Mouse (Mus musculus) intestine, embryonic 15.5 days (tissue): ENCODE measurements around the gene Gm49378. TPM values are rescaled to one million over a fixed set of nuclear protein-coding genes. Genes with fewer than 3 reads are reported as not detected.

Experiments
- ATAC-seq: fragments of 200-750 bp; cut with Nextera tagmentation; 2 replicates; pipeline ENCODE4 v1.8.0; 2017; ENCODE audit warnings: moderate TSS enrichment, moderate library complexity
- H3K27ac ChIP-seq: fragments of 300-500 bp; sonication (generic); 2 replicates; pipeline ENCODE4 v1.5.1; 2015; ENCODE audit warnings: mild to moderate bottlenecking, inconsistent platforms
- H3K27me3 ChIP-seq: fragments of 300-500 bp; sonication (generic); replicated peaks from 2 replicates; pipeline ENCODE4 v1.6.1; 2015; ENCODE audit warnings: inconsistent platforms
- H3K36me3 ChIP-seq: fragments of 300-500 bp; sonication (generic); 2 replicates; pipeline ENCODE4 v1.6.1; 2015; ENCODE audit warnings: inconsistent platforms
- H3K4me1 ChIP-seq: fragments of 300-500 bp; sonication (generic); replicated peaks from 2 replicates; pipeline ENCODE4 v1.6.1; 2015; ENCODE audit warnings: inconsistent platforms
- H3K4me2 ChIP-seq: fragments of 300-500 bp; sonication (generic); replicated peaks from 2 replicates; pipeline ENCODE4 v1.6.1; 2015; ENCODE audit warnings: mild to moderate bottlenecking, inconsistent platforms
- H3K4me3 ChIP-seq: fragments of 300-500 bp; sonication (generic); replicated peaks from 2 replicates; pipeline ENCODE4 v1.5.1; 2015; ENCODE audit warnings: inconsistent platforms
- H3K9ac ChIP-seq: fragments of 300-500 bp; sonication (generic); 2 replicates; pipeline ENCODE4 v1.6.1; 2015; ENCODE audit warnings: inconsistent platforms
- H3K9me3 ChIP-seq: fragments of 300-500 bp; sonication (generic); 2 replicates; pipeline ENCODE4 v1.6.1; 2016; ENCODE audit warnings: inconsistent platforms
- WGBS: fragments of 180-500 bp; shearing (Covaris S2); methylation state at CpG from one replicate; pipeline ENCODE4 v1.1.7; 2015; 5-methylcytosine and 5-hydroxymethylcytosine counted together
- polyA plus RNA-seq: library from polyadenylated mRNA; unstranded; fragments of >200 nt; fragmentation: Nextera tagmentation; extraction: Ambion mirVana; gene quantifications from 2 replicates; pipeline ENCODE4 v1.2.1, GENCODE M21; 2015

Gene Gm49378
- polyA plus RNA-seq, 1 experiment from 2014 or later: 2.6 TPM

GRCm38 (mm10) chr14:55651528-55651927 is 13.8 kb upstream of the Gm49378 start:
- Histone ChIP-seq H3K4me1 (no peaks in the 10 kb centered on the region), H3K9ac (no peak overlapping the region), H3K27me3 (no peaks in the 10 kb centered on the region), H3K4me2 (no peak overlapping the region), H3K9me3 (no peaks in the 10 kb centered on the region), H3K27ac (no peak overlapping the region), H3K4me3 (no peak overlapping the region), H3K36me3 (no peaks in the 10 kb centered on the region)
- ATAC-seq: no peak
- 87% methylated on average over 7 of the region's 7 CpGs for WGBS

GRCm38 (mm10) chr14:55649884-55650283 is 12.2 kb upstream of the Gm49378 start, which contains the start of gene Tssk4:
Gene Tssk4 (plus strand): TSS chr14:55650184.
- Histone ChIP-seq H3K27me3 (no peaks in the 10 kb centered on the region), H3K9ac (no peak within 1 kb of the TSS), H3K36me3 (no peaks in the 10 kb centered on the region), H3K9me3 (no peaks in the 10 kb centered on the region), H3K4me3 (no peak within 1 kb of the TSS), H3K4me1 (peaks cover 5% of the 10 kb centered on the region; the same call in 1 of the 2 replicates), H3K4me2 (no peak within 1 kb of the TSS), H3K27ac (no peak within 1 kb of the TSS)
- ATAC-seq: no peak
- 95% methylated on average over 2 of the region's 2 CpGs for WGBS

- peak overlapping the region; percentile 97 for H3K27ac ChIP-seq
- ATAC-seq: no peak
- H3K36me3 ChIP-seq: peaks cover 15% of the 10 kb centered on the region
- peaks cover 16% of the 10 kb centered on the region for H3K4me1 ChIP-seq
- H3K4me2 ChIP-seq: peak overlapping the region; percentile 80
- H3K9me3 ChIP-seq: no peaks in the 10 kb centered on the region
- peak overlapping the region; percentile 99 for H3K9ac ChIP-seq
- no peaks in the 10 kb centered on the region for H3K27me3 ChIP-seq
- H3K4me3 ChIP-seq: peak overlapping the region; percentile 98
- 14% methylated on average over 17 of the region's 17 CpGs for WGBS
These were observed 6.7 kb upstream of the Gm49378 start for GRCm38 (mm10) chr14:55644261-55644888.

- peak within 1 kb of the TSS; percentile 99 for H3K9ac ChIP-seq
- peak within 1 kb of the TSS; percentile 80 for H3K4me2 ChIP-seq
- peaks cover 16% of the 10 kb centered on the region for H3K4me1 ChIP-seq
- peak; percentile 92 for ATAC-seq
- H3K36me3 ChIP-seq: peaks cover 21% of the 10 kb centered on the region
- no peaks in the 10 kb centered on the region for H3K27me3 ChIP-seq
- peak within 1 kb of the TSS; percentile 97 for H3K27ac ChIP-seq
- under 1% methylated on average over 89 of the region's 89 CpGs for WGBS
- H3K9me3 ChIP-seq: no peaks in the 10 kb centered on the region
- peak within 1 kb of the TSS; percentile 98 for H3K4me3 ChIP-seq
These were observed 5.6 kb upstream of the Gm49378 start, which contains the start of gene Tm9sf1 for GRCm38 (mm10) chr14:55643060-55643907. Gene Tm9sf1 (minus strand): TSS chr14:55643806.

DNA sequence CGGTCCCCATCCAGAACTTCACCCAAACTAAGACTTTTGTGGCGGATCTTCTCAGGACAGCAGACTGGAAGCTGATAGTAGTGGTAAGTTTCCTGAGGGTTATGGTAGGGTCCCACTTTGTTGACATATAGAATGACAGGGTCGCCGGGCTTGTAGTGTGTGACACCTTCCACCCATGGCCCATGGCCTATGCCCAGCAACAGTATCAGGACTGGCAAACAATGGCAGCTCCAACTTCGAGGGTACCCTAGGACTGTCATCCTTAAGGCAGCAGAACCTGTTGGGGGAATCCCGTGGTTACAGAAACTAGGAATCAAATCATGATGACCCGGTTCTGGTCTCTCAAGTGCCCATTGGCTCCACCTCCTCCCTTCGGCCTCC is 5.0 kb upstream of the Gm49378 start:
- WGBS: 18% methylated on average over 8 of the region's 8 CpGs
- Histone ChIP-seq H3K27me3 (no peaks in the 10 kb centered on the region), H3K4me2 (peak overlapping the region; percentile 80), H3K27ac (peak overlapping the region; percentile 97), H3K4me1 (peaks cover 16% of the 10 kb centered on the region), H3K36me3 (peaks cover 26% of the 10 kb centered on the region), H3K9me3 (no peaks in the 10 kb centered on the region), H3K4me3 (peak overlapping the region; percentile 98), H3K9ac (peak overlapping the region; percentile 99)
- ATAC-seq: peak; percentile 21; the same call in 1 of the 2 replicates

GRCm38 (mm10) chr14:55641291-55641690 is 3.6 kb upstream of the Gm49378 start:
- no peak overlapping the region for H3K4me2 ChIP-seq
- no peak overlapping the region for H3K4me3 ChIP-seq
- H3K4me1 ChIP-seq: peaks cover 16% of the 10 kb centered on the region
- peaks cover 36% of the 10 kb centered on the region for H3K36me3 ChIP-seq
- H3K27me3 ChIP-seq: no peaks in the 10 kb centered on the region
- 94% methylated on average over 13 of the region's 13 CpGs for WGBS
- no peak for ATAC-seq
- H3K27ac ChIP-seq: no peak overlapping the region
- no peak overlapping the region for H3K9ac ChIP-seq
- no peaks in the 10 kb centered on the region for H3K9me3 ChIP-seq

GRCm38 (mm10) chr14:55640816-55641215 is 3.1 kb upstream of the Gm49378 start:
- H3K36me3 ChIP-seq: peaks cover 37% of the 10 kb centered on the region
- no peaks in the 10 kb centered on the region for H3K27me3 ChIP-seq
- H3K9me3 ChIP-seq: no peaks in the 10 kb centered on the region
- no peak overlapping the region for H3K4me2 ChIP-seq
- 98% methylated on average over 14 of the region's 14 CpGs for WGBS
- no peak for ATAC-seq
- H3K4me1 ChIP-seq: peaks cover 16% of the 10 kb centered on the region
- 0 out of 2 replicates have a peak overlapping the region, but pooled peaks have one; percentile 17 for H3K27ac ChIP-seq
- no peak overlapping the region for H3K4me3 ChIP-seq
- no peak overlapping the region for H3K9ac ChIP-seq

DNA sequence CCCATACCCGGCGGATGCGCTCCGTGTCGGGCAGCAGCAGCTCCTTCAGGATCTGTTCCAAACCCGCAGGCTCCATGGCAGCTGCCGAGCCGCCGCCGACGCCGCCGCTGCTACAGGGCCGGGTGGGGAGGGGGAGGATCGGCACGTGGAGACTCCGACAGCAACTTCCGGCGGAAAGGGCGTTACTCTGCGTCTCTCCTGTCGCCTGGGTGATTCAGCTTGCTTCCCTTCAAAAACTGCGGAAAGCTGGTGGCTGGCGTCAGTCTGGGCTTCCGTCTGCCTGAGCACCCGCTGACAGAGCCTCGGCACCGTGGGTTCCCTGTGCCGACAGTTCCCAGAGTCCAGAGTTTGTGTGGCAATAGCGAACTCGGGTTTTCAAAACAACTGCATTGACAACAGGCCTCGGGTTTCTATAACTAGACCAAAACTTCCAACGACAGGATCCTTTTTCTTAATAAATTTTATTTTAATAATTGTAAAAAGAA is 2.1 kb downstream of the Gm49378 start, which contains the start of gene Ipo4:
Ipo4 (minus strand) TSS at position 435 of the 485 bp plus-strand sequence.
- peak within 1 kb of the TSS; percentile 63 for H3K4me3 ChIP-seq
- peak within 1 kb of the TSS; percentile 60 for H3K27ac ChIP-seq
- ATAC-seq: peak; percentile 93
- H3K9ac ChIP-seq: peak within 1 kb of the TSS; percentile 58
- no peaks in the 10 kb centered on the region for H3K27me3 ChIP-seq
- H3K4me1 ChIP-seq: no peaks in the 10 kb centered on the region
- H3K4me2 ChIP-seq: peak within 1 kb of the TSS; percentile 94
- peaks cover 59% of the 10 kb centered on the region for H3K36me3 ChIP-seq
- no peaks in the 10 kb centered on the region for H3K9me3 ChIP-seq
- 1% methylated on average over 33 of the region's 33 CpGs for WGBS

- Histone ChIP-seq H3K27ac (peak overlapping the region; percentile 60), H3K9ac (peak overlapping the region; percentile 58), H3K36me3 (peaks cover 60% of the 10 kb centered on the region), H3K9me3 (no peaks in the 10 kb centered on the region), H3K4me2 (peak overlapping the region; percentile 94), H3K27me3 (no peaks in the 10 kb centered on the region), H3K4me3 (peak overlapping the region; percentile 63), H3K4me1 (no peaks in the 10 kb centered on the region)
- peak; percentile 67 for ATAC-seq
- WGBS: 3% methylated on average over 23 of the region's 23 CpGs
These were observed 2.7 kb downstream of the Gm49378 start for GRCm38 (mm10) chr14:55634874-55635522.

DNA sequence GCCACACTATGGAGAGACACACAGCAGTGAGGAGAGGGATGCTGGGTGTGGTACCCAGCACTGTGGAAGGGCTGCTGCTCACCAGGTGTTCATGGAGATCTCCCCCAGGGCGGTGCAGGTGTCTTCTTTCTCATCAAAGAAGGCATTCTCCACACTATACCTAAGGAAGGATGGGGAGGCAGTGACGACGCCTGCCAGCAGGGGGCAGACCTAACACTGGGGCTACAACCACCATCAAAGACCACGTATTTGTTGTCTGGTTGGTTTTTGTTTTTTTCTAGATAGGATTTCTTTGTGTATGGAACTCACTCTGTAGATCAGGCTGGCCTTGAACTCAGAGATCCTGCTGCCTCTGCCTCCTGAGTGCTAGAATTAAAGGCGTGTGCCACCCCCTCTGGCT is 8.4 kb downstream of the Gm49378 start:
- no peaks in the 10 kb centered on the region for H3K27me3 ChIP-seq
- H3K4me2 ChIP-seq: no peak overlapping the region
- no peak overlapping the region for H3K27ac ChIP-seq
- H3K9me3 ChIP-seq: no peaks in the 10 kb centered on the region
- no peaks in the 10 kb centered on the region for H3K4me1 ChIP-seq
- 55% methylated on average over 5 of the region's 5 CpGs for WGBS
- ATAC-seq: no peak; the same call in 1 of the 2 replicates
- no peak overlapping the region for H3K9ac ChIP-seq
- peaks cover 74% of the 10 kb centered on the region for H3K36me3 ChIP-seq
- no peak overlapping the region for H3K4me3 ChIP-seq

DNA sequence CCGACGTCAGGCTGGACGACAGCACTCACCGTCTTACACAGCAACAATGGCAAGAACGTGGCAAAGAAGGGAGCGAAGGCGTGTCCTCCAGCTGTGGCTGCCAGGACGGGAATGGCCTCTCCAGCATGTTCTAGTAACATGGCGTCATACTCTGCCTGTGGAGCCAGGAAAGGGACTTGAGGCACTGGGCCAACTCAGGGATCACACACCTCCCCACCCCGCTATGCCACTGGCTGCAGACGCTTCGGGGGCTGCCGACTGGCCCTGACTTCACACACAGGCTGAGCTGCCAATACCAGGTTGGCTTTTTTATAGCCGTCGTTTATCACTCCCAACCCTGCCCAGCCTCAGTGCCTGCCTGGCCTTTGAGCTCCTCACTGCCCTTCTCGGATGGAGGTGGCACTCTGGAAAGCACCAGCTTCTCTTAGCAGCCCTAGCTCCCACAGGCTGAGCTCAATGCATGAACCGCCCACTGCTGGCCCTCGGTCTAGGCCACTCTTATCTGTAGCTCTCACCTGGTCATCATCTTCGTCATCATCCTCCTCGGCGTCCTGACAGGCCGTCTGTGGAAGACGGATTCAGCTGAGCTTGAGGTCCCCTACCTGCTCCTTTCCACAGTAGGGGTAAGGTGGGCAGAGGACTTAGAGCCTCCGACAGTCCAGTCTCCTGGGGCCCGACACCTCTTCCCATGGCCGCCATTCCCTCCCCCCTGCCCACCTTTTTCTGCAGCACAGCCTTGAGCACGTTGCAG is 9.4 kb downstream of the Gm49378 start:
- Histone ChIP-seq H3K4me2 (no peak overlapping the region), H3K27me3 (no peaks in the 10 kb centered on the region), H3K9ac (no peak overlapping the region), H3K4me1 (no peaks in the 10 kb centered on the region), H3K4me3 (no peak overlapping the region), H3K27ac (no peak overlapping the region), H3K9me3 (no peaks in the 10 kb centered on the region), H3K36me3 (peaks cover 70% of the 10 kb centered on the region)
- ATAC-seq: no peak
- WGBS: 83% methylated on average over 27 of the region's 27 CpGs
